Mouse (Mus musculus) urinary bladder, postnatal 10 days (tissue): ENCODE data around the gene Smim13.
"Not testable (repeated sequence)": the region's sequence is repeated elsewhere in the genome, so short reads cannot be mapped to it uniquely, and the experiment has no call there.

Experiments used
- DNase-seq: peaks from one replicate; pipeline ENCODE4 v3.0.0; 2022; ENCODE audit warnings: low spot score

Gene Smim13

GRCm38 (mm10) chr13:41238035-41238804 is 11.4 kb upstream of the Smim13 start:
- DNase-seq: no peak

GRCm38 (mm10) chr13:41238805-41239130 is 10.9 kb upstream of the Smim13 start:
- DNase-seq: no peak

GRCm38 (mm10) chr13:41241557-41241956 is 8.1 kb upstream of the Smim13 start:
- no peak for DNase-seq

GRCm38 (mm10) chr13:41244306-41244830 is 5.3 kb upstream of the Smim13 start:
- no peak for DNase-seq

- no peak for DNase-seq
Measured at GRCm38 (mm10) chr13:41248751-41249520, 708 bp upstream of the Smim13 start.

- DNase-seq: no peak
Measured at GRCm38 (mm10) chr13:41250318-41250981, 806 bp downstream of the Smim13 start.

- DNase-seq: not testable (repeated sequence)
Measured at GRCm38 (mm10) chr13:41251232-41251631, 1.6 kb downstream of the Smim13 start.

- no peak for DNase-seq
Measured at GRCm38 (mm10) chr13:41251667-41252066, 2.0 kb downstream of the Smim13 start.

GRCm38 (mm10) chr13:41252141-41252540 is 2.5 kb downstream of the Smim13 start:
- DNase-seq: no peak

- no peak for DNase-seq
Measured at GRCm38 (mm10) chr13:41252736-41253135, 3.1 kb downstream of the Smim13 start.

- no peak for DNase-seq
Measured at GRCm38 (mm10) chr13:41256126-41256525, 6.5 kb downstream of the Smim13 start.

- DNase-seq: no peak
Measured at GRCm38 (mm10) chr13:41256962-41257361, 7.3 kb downstream of the Smim13 start.

- DNase-seq: no peak
Measured at GRCm38 (mm10) chr13:41257851-41258250, 8.2 kb downstream of the Smim13 start.

- not testable (repeated sequence) for DNase-seq
Measured at GRCm38 (mm10) chr13:41261617-41262016, 12.0 kb downstream of the Smim13 start.

- DNase-seq: no peak
Measured at GRCm38 (mm10) chr13:41263304-41264006, 13.8 kb downstream of the Smim13 start.

GRCm38 (mm10) chr13:41267827-41268408 is 18.3 kb downstream of the Smim13 start:
- DNase-seq: no peak

GRCm38 (mm10) chr13:41273927-41274650 is 24.4 kb downstream of the Smim13 start, which contains the start of gene Gm17364:
Gm17364 (minus strand) TSS chr13:41273977.
- DNase-seq: no peak

- no peak for DNase-seq
Measured at GRCm38 (mm10) chr13:41280696-41281095, 31.1 kb downstream of the Smim13 start.

- DNase-seq: no peak
Measured at GRCm38 (mm10) chr13:41283256-41283655, 33.6 kb downstream of the Smim13 start.

- no peak for DNase-seq
Measured at GRCm38 (mm10) chr13:41285448-41285847, 35.8 kb downstream of the Smim13 start.

- no peak for DNase-seq
Measured at GRCm38 (mm10) chr13:41286285-41286684, 36.6 kb downstream of the Smim13 start.
